Mouse (Mus musculus) neural tube, embryonic 13.5 days (tissue): ENCODE results near the gene Scn11a. TPM values are rescaled to one million over a fixed set of nuclear protein-coding genes. Genes with fewer than 3 reads are reported as not detected.
A peak's percentile ranks its signal among the peaks of the same experiment; 100 is the strongest.

Experiments used
- ATAC-seq: fragments of 200-750 bp; cut with Nextera tagmentation; 2 replicates; pipeline ENCODE4 v1.8.0; 2017; ENCODE audit warnings: low read depth, mild to moderate bottlenecking, moderate TSS enrichment, moderate library complexity
- H3K27ac ChIP-seq: fragments of 300-500 bp; sonication (generic); replicated peaks from 2 replicates; pipeline ENCODE4 v1.5.1; 2015; ENCODE audit warnings: moderate library complexity, mild to moderate bottlenecking, inconsistent platforms
- H3K27me3 ChIP-seq: fragments of 300-500 bp; sonication (generic); 2 replicates; pipeline ENCODE4 v1.6.1; 2015; ENCODE audit warnings: mild to moderate bottlenecking, inconsistent platforms
- H3K36me3 ChIP-seq: fragments of 300-500 bp; sonication (generic); 2 replicates; pipeline ENCODE4 v1.6.1; 2015; ENCODE audit warnings: mild to moderate bottlenecking, inconsistent platforms
- H3K4me1 ChIP-seq: fragments of 300-500 bp; sonication (generic); replicated peaks from 2 replicates; pipeline ENCODE4 v1.6.1; 2015; ENCODE audit warnings: inconsistent platforms
- H3K4me2 ChIP-seq: fragments of 300-500 bp; sonication (generic); 2 replicates; pipeline ENCODE4 v1.6.1; 2015; ENCODE audit warnings: inconsistent platforms, mild to moderate bottlenecking, moderate library complexity
- H3K4me3 ChIP-seq: fragments of 300-500 bp; sonication (generic); 2 replicates; pipeline ENCODE4 v1.5.1; 2015; ENCODE audit warnings: mild to moderate bottlenecking, inconsistent platforms
- H3K9ac ChIP-seq: fragments of 300-500 bp; sonication (generic); 2 replicates; pipeline ENCODE4 v1.6.1; 2015; ENCODE audit warnings: moderate library complexity, mild to moderate bottlenecking, inconsistent platforms
- H3K9me3 ChIP-seq: fragments of 300-500 bp; sonication (generic); 2 replicates; pipeline ENCODE4 v1.6.1; 2016; ENCODE audit warnings: inconsistent platforms
- WGBS: fragments of 180-500 bp; shearing (Covaris S2); methylation state at CpG from one replicate; pipeline ENCODE4 v1.1.7; 2015; 5-methylcytosine and 5-hydroxymethylcytosine counted together
- polyA plus RNA-seq: library from polyadenylated mRNA; unstranded; fragments of >200 nt; fragmentation: Nextera tagmentation; extraction: Ambion mirVana; gene quantifications from 2 replicates; pipeline ENCODE4 v1.2.1, GENCODE M21; 2015

The Scn11a gene
- 0.22 and 0.35 TPM in 2 replicates for polyA plus RNA-seq

GRCm38 (mm10) chr9:119825297-119825696, at the start of gene Scn11a:
Scn11a (minus strand) TSS chr9:119825456.
- no peaks in the 10 kb centered on the region for H3K27me3 ChIP-seq
- no peaks in the 10 kb centered on the region for H3K36me3 ChIP-seq
- WGBS, result 51% methylated on average over 4 of the region's 4 CpGs
- no peak within 1 kb of the TSS for H3K9ac ChIP-seq
- no peak within 1 kb of the TSS for H3K27ac ChIP-seq
- no peak within 1 kb of the TSS for H3K4me2 ChIP-seq
- H3K9me3 ChIP-seq, result no peaks in the 10 kb centered on the region
- no peaks in the 10 kb centered on the region for H3K4me1 ChIP-seq
- no peak for ATAC-seq
- no peak within 1 kb of the TSS for H3K4me3 ChIP-seq

GRCm38 (mm10) chr9:119854170-119854569, 28.9 kb upstream of the Scn11a start:
- Histone ChIP-seq H3K4me2 (no peak overlapping the region), H3K27ac (no peak overlapping the region), H3K9me3 (peaks cover 3% of the 10 kb centered on the region; the same call in 1 of the 2 replicates), H3K36me3 (no peaks in the 10 kb centered on the region), H3K4me1 (peaks cover 16% of the 10 kb centered on the region), H3K9ac (no peak overlapping the region), H3K27me3 (no peaks in the 10 kb centered on the region), H3K4me3 (no peak overlapping the region)
- 53% methylated on average over 8 of the region's 8 CpGs for WGBS
- no peak for ATAC-seq

- Histone ChIP-seq H3K4me3 (no peak overlapping the region), H3K4me2 (no peak overlapping the region), H3K4me1 (peaks cover 24% of the 10 kb centered on the region), H3K9ac (no peak overlapping the region), H3K27me3 (no peaks in the 10 kb centered on the region), H3K27ac (peak overlapping the region; percentile 38), H3K9me3 (peaks cover 3% of the 10 kb centered on the region; the same call in 1 of the 2 replicates), H3K36me3 (no peaks in the 10 kb centered on the region)
- WGBS, result 68% methylated on average over 2 of the region's 2 CpGs
- peak; percentile 17; the same call in 1 of the 2 replicates for ATAC-seq
Measured at GRCm38 (mm10) chr9:119853071-119853846, 28.0 kb upstream of the Scn11a start.

GRCm38 (mm10) chr9:119852347-119853030, 27.2 kb upstream of the Scn11a start:
- no peak overlapping the region for H3K4me3 ChIP-seq
- H3K9me3 ChIP-seq, result peaks cover 3% of the 10 kb centered on the region; the same call in 1 of the 2 replicates
- peak; percentile 70; the same call in 1 of the 2 replicates for ATAC-seq
- no peaks in the 10 kb centered on the region for H3K36me3 ChIP-seq
- H3K4me1 ChIP-seq, result peaks cover 24% of the 10 kb centered on the region
- no peaks in the 10 kb centered on the region for H3K27me3 ChIP-seq
- H3K9ac ChIP-seq, result no peak overlapping the region
- H3K4me2 ChIP-seq, result no peak overlapping the region
- H3K27ac ChIP-seq, result peak overlapping the region; percentile 38
- WGBS, result 52% methylated on average over 10 of the region's 10 CpGs

- peak overlapping the region; percentile 42; the same call in 1 of the 2 replicates for H3K27ac ChIP-seq
- no peak overlapping the region for H3K4me2 ChIP-seq
- no peaks in the 10 kb centered on the region for H3K9me3 ChIP-seq
- WGBS, result 13% methylated on average over 8 of the region's 8 CpGs
- no peak overlapping the region for H3K4me3 ChIP-seq
- H3K36me3 ChIP-seq, result no peaks in the 10 kb centered on the region
- no peak overlapping the region for H3K9ac ChIP-seq
- ATAC-seq, result no peak
- H3K27me3 ChIP-seq, result no peaks in the 10 kb centered on the region
- H3K4me1 ChIP-seq, result peaks cover 32% of the 10 kb centered on the region
Measured at GRCm38 (mm10) chr9:119849214-119849613, 24.0 kb upstream of the Scn11a start.

GRCm38 (mm10) chr9:119848671-119849070, 23.4 kb upstream of the Scn11a start:
- ATAC-seq, result no peak
- H3K27ac ChIP-seq, result peak overlapping the region; percentile 42; the same call in 1 of the 2 replicates

GRCm38 (mm10) chr9:119847187-119847586, 21.9 kb upstream of the Scn11a start:
- no peaks in the 10 kb centered on the region for H3K9me3 ChIP-seq
- no peak overlapping the region for H3K4me2 ChIP-seq
- no peaks in the 10 kb centered on the region for H3K36me3 ChIP-seq
- no peak for ATAC-seq
- no peak overlapping the region for H3K9ac ChIP-seq
- H3K27ac ChIP-seq, result no peak overlapping the region
- 71% methylated on average over 6 of the region's 6 CpGs for WGBS
- H3K4me1 ChIP-seq, result peaks cover 31% of the 10 kb centered on the region
- H3K4me3 ChIP-seq, result no peak overlapping the region
- no peaks in the 10 kb centered on the region for H3K27me3 ChIP-seq

More at GRCm38 (mm10) chr9:119848671-119849070, 23.4 kb upstream of the Scn11a start:
- Histone ChIP-seq H3K9me3 (no peaks in the 10 kb centered on the region), H3K27me3 (no peaks in the 10 kb centered on the region), H3K9ac (no peak overlapping the region), H3K4me1 (peaks cover 32% of the 10 kb centered on the region), H3K4me3 (no peak overlapping the region), H3K36me3 (no peaks in the 10 kb centered on the region), H3K4me2 (no peak overlapping the region)
- WGBS, result 38% methylated on average over 7 of the region's 7 CpGs

GRCm38 (mm10) chr9:119844724-119845123, 19.5 kb upstream of the Scn11a start:
- Histone ChIP-seq H3K4me3 (no peak overlapping the region), H3K9ac (no peak overlapping the region), H3K36me3 (no peaks in the 10 kb centered on the region), H3K27ac (no peak overlapping the region), H3K27me3 (no peaks in the 10 kb centered on the region), H3K4me1 (peaks cover 34% of the 10 kb centered on the region), H3K9me3 (no peaks in the 10 kb centered on the region), H3K4me2 (no peak overlapping the region)
- no peak for ATAC-seq
- 14% methylated on average over 5 of the region's 5 CpGs for WGBS

GRCm38 (mm10) chr9:119843549-119843948, 18.3 kb upstream of the Scn11a start:
- Histone ChIP-seq H3K36me3 (no peaks in the 10 kb centered on the region), H3K27ac (no peak overlapping the region), H3K4me3 (no peak overlapping the region), H3K9ac (no peak overlapping the region), H3K4me2 (no peak overlapping the region), H3K4me1 (peaks cover 23% of the 10 kb centered on the region; the same call in 1 of the 2 replicates), H3K27me3 (no peaks in the 10 kb centered on the region), H3K9me3 (no peaks in the 10 kb centered on the region)
- WGBS, result 84% methylated on average over 4 of the region's 4 CpGs
- ATAC-seq, result no peak

GRCm38 (mm10) chr9:119842541-119843169, 17.4 kb upstream of the Scn11a start:
- Histone ChIP-seq H3K9me3 (no peaks in the 10 kb centered on the region), H3K27me3 (no peaks in the 10 kb centered on the region), H3K4me3 (no peak overlapping the region), H3K36me3 (no peaks in the 10 kb centered on the region), H3K27ac (no peak overlapping the region), H3K4me2 (no peak overlapping the region), H3K4me1 (peaks cover 22% of the 10 kb centered on the region; the same call in 1 of the 2 replicates), H3K9ac (no peak overlapping the region)
- WGBS, result 29% methylated on average over 4 of the region's 4 CpGs
- ATAC-seq, result no peak

- peaks cover 22% of the 10 kb centered on the region; the same call in 1 of the 2 replicates for H3K4me1 ChIP-seq
- no peak for ATAC-seq
- no peak overlapping the region for H3K9ac ChIP-seq
- no peaks in the 10 kb centered on the region for H3K36me3 ChIP-seq
- no peak overlapping the region for H3K27ac ChIP-seq
- no peaks in the 10 kb centered on the region for H3K27me3 ChIP-seq
- H3K4me2 ChIP-seq, result no peak overlapping the region
- H3K9me3 ChIP-seq, result no peaks in the 10 kb centered on the region
- 34% methylated on average over 6 of the region's 6 CpGs for WGBS
- no peak overlapping the region for H3K4me3 ChIP-seq
Measured at GRCm38 (mm10) chr9:119842091-119842490, 16.8 kb upstream of the Scn11a start.

- 74% methylated on average over 6 of the region's 6 CpGs for WGBS
- no peak overlapping the region for H3K4me3 ChIP-seq
Measured at GRCm38 (mm10) chr9:119841159-119841558, 15.9 kb upstream of the Scn11a start.

More at GRCm38 (mm10) chr9:119841159-119841558, 15.9 kb upstream of the Scn11a start:
- Histone ChIP-seq H3K9ac (no peak overlapping the region), H3K36me3 (no peaks in the 10 kb centered on the region), H3K27ac (no peak overlapping the region), H3K9me3 (no peaks in the 10 kb centered on the region), H3K4me1 (peaks cover 22% of the 10 kb centered on the region; the same call in 1 of the 2 replicates), H3K4me2 (no peak overlapping the region), H3K27me3 (no peaks in the 10 kb centered on the region)
- no peak for ATAC-seq
